Mouse (Mus musculus) neural tube, embryonic 15.5 days (tissue): Measurements from ENCODE around the gene Fam192a. TPM values are rescaled to one million over a fixed set of nuclear protein-coding genes. Genes with fewer than 3 reads are reported as not detected.

Experiments
- ATAC-seq: fragments of 200-750 bp; cut with Nextera tagmentation; 2 replicates; pipeline ENCODE4 v1.8.0; 2017; ENCODE audit warnings: mild to moderate bottlenecking, moderate TSS enrichment, moderate library complexity; ENCODE audit not compliant: low FRiP score
- H3K27ac ChIP-seq: fragments of 300-500 bp; sonication (generic); replicated peaks from 2 replicates; pipeline ENCODE4 v1.5.1; 2015; ENCODE audit warnings: mild to moderate bottlenecking, inconsistent platforms
- H3K27me3 ChIP-seq: fragments of 300-500 bp; sonication (generic); replicated peaks from 2 replicates; pipeline ENCODE4 v1.6.1; 2015; ENCODE audit warnings: inconsistent platforms
- H3K36me3 ChIP-seq: fragments of 300-500 bp; sonication (generic); 2 replicates; pipeline ENCODE4 v1.6.1; 2015; ENCODE audit warnings: inconsistent platforms
- H3K4me1 ChIP-seq: fragments of 300-500 bp; sonication (generic); 2 replicates; pipeline ENCODE4 v1.6.1; 2015; ENCODE audit warnings: inconsistent platforms
- H3K4me2 ChIP-seq: fragments of 300-500 bp; sonication (generic); 2 replicates; pipeline ENCODE4 v1.6.1; 2015; ENCODE audit warnings: inconsistent platforms, mild to moderate bottlenecking, moderate library complexity
- H3K4me3 ChIP-seq: fragments of 300-500 bp; sonication (generic); replicated peaks from 2 replicates; pipeline ENCODE4 v1.5.1; 2015; ENCODE audit warnings: mild to moderate bottlenecking, inconsistent platforms
- H3K9ac ChIP-seq: fragments of 300-500 bp; sonication (generic); replicated peaks from 2 replicates; pipeline ENCODE4 v1.6.1; 2015; ENCODE audit warnings: mild to moderate bottlenecking, inconsistent platforms
- H3K9me3 ChIP-seq: fragments of 300-500 bp; sonication (generic); replicated peaks from 2 replicates; pipeline ENCODE4 v1.6.1; 2016; ENCODE audit warnings: inconsistent platforms
- WGBS: fragments of 180-500 bp; shearing (Covaris S2); methylation state at CpG from one replicate; pipeline ENCODE4 v1.1.7; 2015; ENCODE audit warnings: mixed read lengths; 5-methylcytosine and 5-hydroxymethylcytosine counted together
- polyA plus RNA-seq: library from polyadenylated mRNA; unstranded; fragments of >200 nt; fragmentation: Nextera tagmentation; extraction: Ambion mirVana; gene quantifications from 2 replicates; pipeline ENCODE4 v1.2.1, GENCODE M21; 2015

The Fam192a gene
- polyA plus RNA-seq: 66.6 and 70.5 TPM in 2 replicates

DNA sequence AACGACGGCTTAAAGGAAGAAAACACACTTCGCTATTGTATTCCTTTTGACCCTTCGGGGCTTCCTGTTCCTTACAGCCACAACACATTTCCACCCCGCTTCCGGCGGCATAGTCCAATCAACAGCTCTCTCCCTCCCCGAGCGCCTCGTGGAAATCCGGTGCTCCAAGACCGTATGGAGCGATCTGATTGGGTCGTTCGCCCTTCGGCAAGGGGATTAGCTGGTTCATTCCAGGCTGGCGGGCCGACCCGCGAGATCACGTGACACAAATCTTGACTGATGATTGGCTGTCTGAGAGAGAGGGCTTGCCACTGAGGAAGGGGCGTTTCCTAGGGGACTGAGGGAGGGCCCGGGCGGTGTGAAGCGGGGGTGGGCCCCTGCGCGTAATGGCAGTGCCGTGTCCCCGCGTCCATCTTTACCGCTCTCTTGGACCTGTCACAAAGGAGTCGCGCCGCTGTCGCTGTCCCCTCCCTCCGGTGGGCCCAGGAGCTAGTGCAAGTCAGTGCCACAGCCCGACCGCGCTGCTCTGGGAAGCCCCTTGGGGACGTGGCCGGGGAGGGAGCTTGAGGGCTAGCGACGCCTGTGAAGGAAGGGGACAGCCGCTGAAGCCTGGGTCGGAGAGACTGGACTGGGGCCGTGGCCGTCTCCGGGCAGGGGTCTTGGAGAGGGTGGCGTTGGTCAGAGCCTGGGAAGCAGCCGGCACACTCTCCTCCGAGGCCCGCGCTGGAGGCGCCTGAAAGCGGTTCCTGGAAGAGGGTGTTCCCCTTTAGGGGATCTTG, at the start of gene Fam192a, which contains the start of gene Rspry1:
Gene Fam192a, minus strand, starts transcription at position 391 of the 779 bp plus-strand sequence.
Gene Rspry1, plus strand, starts transcription at position 331 of the 779 bp plus-strand sequence.
- peak within 1 kb of the TSS; percentile 93 for H3K9ac ChIP-seq
- peak within 1 kb of the TSS; percentile 94 for H3K27ac ChIP-seq
- under 1% methylated on average over 54 of the region's 55 CpGs for WGBS
- ATAC-seq: peak; percentile 99
- no peaks in the 10 kb centered on the region for H3K36me3 ChIP-seq
- H3K4me2 ChIP-seq: peak within 1 kb of the TSS; percentile 95
- no peaks in the 10 kb centered on the region for H3K9me3 ChIP-seq
- H3K27me3 ChIP-seq: no peaks in the 10 kb centered on the region
- H3K4me3 ChIP-seq: peak within 1 kb of the TSS; percentile 100
- peaks cover 36% of the 10 kb centered on the region for H3K4me1 ChIP-seq

DNA sequence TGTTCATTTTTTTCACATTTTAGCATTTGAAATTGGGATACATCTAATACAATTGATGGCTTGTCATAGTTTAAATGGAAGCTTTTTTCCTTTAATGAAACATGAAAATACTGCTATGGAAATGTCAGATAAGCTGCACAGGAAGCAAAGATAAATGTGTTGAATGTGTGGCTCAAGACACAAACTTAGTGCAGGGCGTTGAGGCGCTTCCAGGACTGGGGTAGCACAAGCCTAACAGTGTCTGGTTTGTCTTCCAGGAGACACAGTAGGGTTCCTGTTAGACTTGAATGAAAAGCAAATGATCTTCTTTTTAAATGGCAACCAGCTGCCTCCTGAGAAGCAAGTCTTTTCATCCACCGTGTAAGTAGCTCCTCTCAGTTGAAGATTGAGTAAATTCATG, 47.7 kb upstream of the Fam192a start:
- Histone ChIP-seq H3K4me1 (no peaks in the 10 kb centered on the region), H3K9me3 (no peaks in the 10 kb centered on the region), H3K36me3 (peaks cover 62% of the 10 kb centered on the region), H3K27ac (no peak overlapping the region), H3K27me3 (no peaks in the 10 kb centered on the region), H3K4me3 (no peak overlapping the region), H3K9ac (no peak overlapping the region), H3K4me2 (no peak overlapping the region)
- ATAC-seq: no peak
- 31% methylated on average over 3 of the region's 3 CpGs for WGBS

DNA sequence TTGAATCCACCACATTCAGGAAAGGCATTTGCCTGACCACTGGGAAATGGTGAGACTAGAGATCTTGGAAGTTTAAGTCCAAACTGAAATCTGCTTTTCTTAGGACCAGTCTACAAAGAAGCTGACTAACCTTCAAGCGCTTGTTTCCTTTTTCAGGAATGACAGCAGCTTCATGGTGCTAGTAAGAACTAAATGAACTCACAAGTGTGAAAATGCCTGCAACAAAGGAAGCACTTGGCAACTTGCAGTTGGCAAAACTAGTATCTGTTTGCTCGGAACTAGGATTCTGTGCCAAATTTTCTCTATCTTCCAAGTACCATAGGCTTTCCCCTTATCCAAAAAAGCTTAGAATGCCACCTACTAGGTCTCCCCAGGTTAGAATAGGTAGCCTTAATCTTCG, 44.4 kb upstream of the Fam192a start:
- Histone ChIP-seq H3K36me3 (peaks cover 64% of the 10 kb centered on the region), H3K27ac (no peak overlapping the region), H3K9me3 (no peaks in the 10 kb centered on the region), H3K27me3 (no peaks in the 10 kb centered on the region), H3K4me3 (no peak overlapping the region), H3K4me1 (no peaks in the 10 kb centered on the region), H3K9ac (no peak overlapping the region), H3K4me2 (no peak overlapping the region)
- WGBS: 93% methylated on average over 3 of the region's 3 CpGs
- ATAC-seq: no peak

DNA sequence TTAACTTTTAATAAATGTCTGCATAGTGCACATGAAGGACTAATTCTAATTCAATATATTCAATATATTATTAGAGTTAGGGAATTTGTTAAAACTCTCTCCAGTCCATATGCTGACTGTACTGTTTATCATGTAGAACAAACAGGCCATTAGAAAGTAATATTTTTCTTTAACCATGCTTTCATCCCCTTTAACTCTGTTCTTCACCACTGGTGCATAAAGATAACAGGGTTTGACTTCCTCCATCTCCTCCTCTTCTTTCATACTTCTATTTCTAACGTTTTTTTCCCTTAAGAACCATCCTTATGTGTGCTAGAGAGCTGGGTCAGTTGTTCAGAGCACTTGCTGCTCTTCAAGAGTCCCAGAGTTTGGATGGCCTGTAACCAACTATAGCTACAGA, 43.4 kb upstream of the Fam192a start:
- WGBS: 50% methylated on average over 1 of the region's 1 CpGs
- Histone ChIP-seq H3K9me3 (no peaks in the 10 kb centered on the region), H3K36me3 (peaks cover 72% of the 10 kb centered on the region)

DNA sequence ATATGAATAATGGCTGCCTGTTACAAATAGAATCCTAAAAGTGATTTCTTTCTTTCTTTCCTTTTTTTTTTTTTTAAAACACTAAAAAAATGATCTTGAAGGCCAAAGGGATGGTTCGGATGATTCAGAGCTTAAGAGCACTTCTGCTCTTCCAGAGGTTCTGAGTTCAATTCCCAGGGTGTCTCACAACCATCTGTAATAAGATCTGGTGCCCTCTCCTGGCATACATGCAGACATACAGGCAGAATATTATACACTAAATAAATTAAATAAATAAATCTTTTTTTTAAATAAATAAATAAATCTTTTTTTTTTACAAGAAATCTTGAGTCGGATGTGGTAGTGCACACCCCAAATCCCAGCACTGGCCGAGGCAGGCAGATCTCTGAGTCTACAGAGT, 40.1 kb upstream of the Fam192a start:
- no peak for ATAC-seq
- no peak overlapping the region for H3K4me2 ChIP-seq
- H3K27me3 ChIP-seq: no peaks in the 10 kb centered on the region
- H3K9ac ChIP-seq: no peak overlapping the region
- H3K36me3 ChIP-seq: peaks cover 85% of the 10 kb centered on the region
- WGBS: 94% methylated on average over 3 of the region's 3 CpGs
- no peaks in the 10 kb centered on the region for H3K4me1 ChIP-seq
- no peak overlapping the region for H3K27ac ChIP-seq
- no peak overlapping the region for H3K4me3 ChIP-seq
- H3K9me3 ChIP-seq: no peaks in the 10 kb centered on the region

More for the DNA sequence above, 43.4 kb upstream of the Fam192a start:
- Histone ChIP-seq H3K4me2 (no peak overlapping the region), H3K27me3 (no peaks in the 10 kb centered on the region), H3K9ac (no peak overlapping the region), H3K4me3 (no peak overlapping the region), H3K4me1 (no peaks in the 10 kb centered on the region), H3K27ac (no peak overlapping the region)
- no peak for ATAC-seq

DNA sequence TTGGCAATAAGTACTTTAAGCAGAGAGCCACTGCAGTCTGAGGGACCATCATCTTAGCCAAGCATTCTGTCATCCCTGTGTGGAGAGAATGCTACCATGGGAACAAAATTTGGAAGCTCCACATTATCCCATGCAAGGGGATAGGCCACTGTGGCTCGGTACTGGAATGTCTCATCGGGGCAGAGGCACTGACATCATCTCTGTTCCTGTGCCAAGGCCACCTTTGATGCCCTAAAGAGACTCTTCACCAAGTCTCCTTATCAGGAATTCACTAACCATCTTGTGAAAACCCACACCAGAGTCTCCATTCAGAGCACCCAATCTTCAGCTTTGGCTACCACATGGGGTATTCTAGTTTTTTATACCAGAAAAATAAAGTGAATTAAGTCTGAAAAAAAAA, 39.4 kb upstream of the Fam192a start:
- Histone ChIP-seq H3K4me2 (no peak overlapping the region), H3K4me3 (no peak overlapping the region), H3K27ac (no peak overlapping the region), H3K27me3 (no peaks in the 10 kb centered on the region), H3K4me1 (no peaks in the 10 kb centered on the region), H3K9me3 (no peaks in the 10 kb centered on the region), H3K9ac (no peak overlapping the region), H3K36me3 (peaks cover 84% of the 10 kb centered on the region)
- ATAC-seq: no peak
- WGBS: 95% methylated on average over 2 of the region's 2 CpGs

DNA sequence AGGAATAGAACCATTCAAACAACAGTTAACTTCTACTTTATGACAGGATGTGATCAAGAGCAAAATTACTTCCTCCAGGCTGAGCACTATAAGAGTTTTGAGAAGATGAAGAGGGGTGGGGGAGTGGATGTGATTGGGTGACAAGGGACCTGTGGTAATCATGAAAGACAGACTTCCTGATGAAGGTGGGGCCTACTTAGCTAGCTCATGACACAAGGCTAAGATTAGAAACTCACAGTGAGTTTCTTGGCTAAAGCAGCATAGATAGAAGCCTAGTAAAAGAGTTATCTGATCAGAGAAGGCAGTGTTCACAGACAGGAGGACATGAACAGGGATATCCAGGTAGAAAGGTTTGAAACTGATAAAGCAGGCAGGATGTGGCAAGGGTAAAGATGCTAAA, 32.4 kb upstream of the Fam192a start:
- no peaks in the 10 kb centered on the region for H3K27me3 ChIP-seq
- H3K9me3 ChIP-seq: no peaks in the 10 kb centered on the region
- H3K36me3 ChIP-seq: peaks cover 73% of the 10 kb centered on the region
- H3K4me2 ChIP-seq: no peak overlapping the region
- no peaks in the 10 kb centered on the region for H3K4me1 ChIP-seq
- H3K9ac ChIP-seq: no peak overlapping the region
- H3K27ac ChIP-seq: no peak overlapping the region
- no peak for ATAC-seq
- H3K4me3 ChIP-seq: no peak overlapping the region

DNA sequence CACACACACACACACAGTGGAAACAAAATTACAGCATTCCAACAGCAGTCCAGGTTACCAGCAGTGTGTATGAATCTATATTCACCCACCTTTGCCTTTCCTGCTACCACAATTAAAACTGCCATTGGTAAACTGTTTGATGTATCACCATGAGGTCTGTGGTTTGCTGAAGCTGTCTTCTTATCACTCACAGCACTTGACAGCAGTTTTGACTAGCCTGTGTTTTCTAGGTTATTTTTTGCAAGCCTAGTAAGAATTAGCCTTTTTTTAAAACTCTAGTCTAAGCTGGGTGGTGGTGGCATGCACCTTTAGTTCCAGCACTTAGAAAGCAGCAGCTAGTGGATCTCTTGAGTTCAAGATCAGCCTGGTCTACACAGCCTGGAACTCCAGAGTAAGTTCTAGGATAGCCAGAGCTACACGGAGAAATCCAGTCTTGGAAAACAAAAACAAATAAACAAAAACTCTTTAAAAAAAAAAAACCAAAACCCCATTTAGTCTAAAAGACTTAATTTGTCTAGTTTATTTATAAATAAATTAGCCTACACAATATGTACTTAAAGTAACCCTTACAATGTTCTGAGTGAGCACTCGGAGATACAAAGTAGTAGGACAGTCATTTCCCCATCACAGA, 31.9 kb upstream of the Fam192a start:
- no peak overlapping the region for H3K9ac ChIP-seq
- no peak overlapping the region for H3K27ac ChIP-seq
- H3K4me3 ChIP-seq: no peak overlapping the region
- ATAC-seq: no peak
- no peak overlapping the region for H3K4me2 ChIP-seq
- WGBS: 94% methylated on average over 2 of the region's 2 CpGs
- H3K9me3 ChIP-seq: no peaks in the 10 kb centered on the region
- no peaks in the 10 kb centered on the region for H3K27me3 ChIP-seq
- peaks cover 70% of the 10 kb centered on the region for H3K36me3 ChIP-seq
- no peaks in the 10 kb centered on the region for H3K4me1 ChIP-seq

DNA sequence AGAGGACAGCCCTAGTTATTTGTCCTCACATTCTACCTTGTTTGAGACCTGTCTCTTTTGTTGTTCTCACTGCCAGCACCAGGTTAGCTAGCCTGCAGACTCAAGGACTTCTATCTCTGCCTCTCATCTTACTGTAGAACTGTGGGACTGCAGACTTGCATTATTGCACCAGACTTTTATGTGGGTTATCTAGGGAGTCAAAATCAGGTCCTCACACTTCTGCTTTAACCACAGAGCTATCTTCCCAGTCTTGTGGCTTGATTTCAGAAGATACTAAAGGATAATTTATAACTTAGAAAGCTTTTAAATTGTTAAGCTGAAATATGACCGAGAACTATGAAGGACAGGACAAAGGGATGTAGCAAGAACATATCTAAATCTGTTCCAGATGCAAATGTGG, 23.1 kb upstream of the Fam192a start:
- ATAC-seq: no peak
- Histone ChIP-seq H3K9ac (no peak overlapping the region), H3K4me1 (no peaks in the 10 kb centered on the region), H3K9me3 (no peaks in the 10 kb centered on the region), H3K27me3 (no peaks in the 10 kb centered on the region), H3K4me3 (no peak overlapping the region), H3K27ac (no peak overlapping the region), H3K4me2 (no peak overlapping the region), H3K36me3 (peaks cover 21% of the 10 kb centered on the region)
- WGBS: 91% methylated on average over 1 of the region's 1 CpGs

DNA sequence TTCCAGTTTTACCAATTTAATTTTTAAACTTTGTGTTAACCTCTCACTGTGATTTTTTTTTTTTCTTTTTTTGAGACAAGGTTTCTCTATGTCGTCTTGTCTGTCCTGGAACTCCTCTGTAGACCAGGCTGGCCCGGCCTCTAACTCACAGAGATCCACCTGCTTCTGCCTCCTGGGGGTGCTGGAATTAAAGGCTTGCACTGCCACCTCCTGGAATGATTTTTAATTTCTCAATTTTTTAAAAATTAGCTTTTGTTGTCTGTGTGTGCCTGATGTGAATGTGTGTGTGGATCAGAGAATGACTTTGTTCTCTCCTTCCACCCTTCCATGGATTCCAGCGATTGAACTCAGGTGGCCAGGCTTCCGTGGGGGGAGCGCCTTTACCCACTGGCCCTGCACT, 5.3 kb upstream of the Fam192a start:
- Histone ChIP-seq H3K27me3 (no peaks in the 10 kb centered on the region), H3K4me2 (no peak overlapping the region), H3K4me1 (peaks cover 18% of the 10 kb centered on the region), H3K9me3 (no peaks in the 10 kb centered on the region), H3K27ac (no peak overlapping the region), H3K4me3 (no peak overlapping the region), H3K36me3 (0 out of 2 replicates have a peak, but pooled peaks cover 5% of the 10 kb centered on the region), H3K9ac (no peak overlapping the region)
- WGBS: 93% methylated on average over 5 of the region's 5 CpGs
- no peak for ATAC-seq

DNA sequence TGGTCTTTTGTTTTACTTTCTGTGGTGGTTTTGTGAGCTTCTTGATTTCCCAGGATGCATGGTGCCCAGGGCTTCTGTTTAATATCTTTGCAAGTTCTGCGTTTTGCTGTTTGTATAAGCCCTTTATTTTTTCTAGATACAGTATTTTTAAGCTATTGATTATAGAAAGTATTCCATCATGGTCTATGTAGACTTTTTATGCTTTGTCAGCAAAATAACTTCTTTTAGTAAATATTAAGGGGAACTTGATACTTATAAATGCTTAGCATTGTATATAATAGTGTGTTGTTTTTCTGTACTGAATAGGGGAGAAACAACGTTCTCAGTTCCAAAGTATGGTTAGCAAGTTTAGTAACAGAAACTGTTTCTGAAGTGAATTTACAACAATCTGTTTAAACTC, 2.2 kb upstream of the Fam192a start:
- no peaks in the 10 kb centered on the region for H3K27me3 ChIP-seq
- 85% methylated on average over 2 of the region's 2 CpGs for WGBS
- ATAC-seq: no peak
- 0 out of 2 replicates have a peak, but pooled peaks cover 5% of the 10 kb centered on the region for H3K36me3 ChIP-seq
- peaks cover 35% of the 10 kb centered on the region for H3K4me1 ChIP-seq
- H3K4me2 ChIP-seq: no peak overlapping the region
- H3K9ac ChIP-seq: no peak overlapping the region
- H3K4me3 ChIP-seq: no peak overlapping the region
- no peaks in the 10 kb centered on the region for H3K9me3 ChIP-seq
- no peak overlapping the region for H3K27ac ChIP-seq
